Mouse (Mus musculus) thymus, adult 2 months (tissue): Measurements from ENCODE around the gene Cpa5.

ENCODE experiments used
- CTCF ChIP-seq: fragments of 200-500 bp; IDR thresholded peaks from 2 replicates; pipeline ENCODE4 v1.5.1; 2012; ENCODE audit warnings: mild to moderate bottlenecking, control low read depth, low read length, moderate library complexity, borderline replicate concordance; ENCODE audit not compliant: control insufficient read depth, poor library complexity, insufficient read depth; ENCODE audit errors: extremely low read depth
- POLR2A ChIP-seq: fragments of 200-500 bp; IDR thresholded peaks from 2 replicates; pipeline ENCODE4 v1.6.1; 2012; ENCODE audit warnings: mild to moderate bottlenecking, low read length, control low read depth, moderate library complexity; ENCODE audit not compliant: control insufficient read depth, poor library complexity, insufficient read depth; ENCODE audit errors: extremely low read depth

DNA sequence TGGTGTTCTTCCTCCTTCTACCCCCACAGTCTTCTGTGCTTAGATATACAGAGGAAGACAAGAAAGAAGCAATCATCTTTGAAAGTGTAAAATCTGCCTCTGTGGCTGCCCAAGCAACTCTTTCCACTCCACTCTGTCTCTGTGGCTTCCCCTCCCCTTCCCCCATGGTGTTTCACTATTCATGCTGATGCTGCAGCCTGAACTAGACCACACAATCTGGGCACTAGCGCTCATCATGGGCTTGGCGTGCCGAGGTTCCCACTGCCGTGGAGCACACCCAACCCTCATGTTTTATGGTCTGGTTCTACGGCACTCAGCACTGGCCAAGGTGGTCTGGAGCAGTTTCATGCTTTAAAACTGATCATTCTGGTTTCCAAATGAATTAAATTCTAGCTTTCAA is 60.9 kb downstream of the Cpa5 start:
- TF ChIP-seq POLR2A (no peak), CTCF (no peak)
